Mouse (Mus musculus): ENCODE results near the gene Fbxo21. TPM values are rescaled to one million over a fixed set of nuclear protein-coding genes. Genes with fewer than 3 reads are reported as not detected.
A peak's percentile ranks its signal among the peaks of the same experiment; 100 is the strongest.

The Fbxo21 gene
- polyA plus RNA-seq, 1 experiment from 2014 or later, result 72.7 TPM

GRCm38 (mm10) chr5:117987891-117988290 lies 11.4 kb downstream of the Fbxo21 start:
- ATAC-seq (replicated peaks; ENCODE audit: low FRiP score, low TSS enrichment, low read depth) (no peak), DNase-seq (ENCODE audit: low spot score) (no peak)
- Histone ChIP-seq H3K4me1 (replicated peaks; ENCODE audit: control insufficient read depth, insufficient read depth, low read length) (no peaks in the 10 kb centered on the region), H3K4me3 (ENCODE audit: low read depth, low read length) (no peak overlapping the region), H3K36me3 (ENCODE audit: control insufficient read depth, insufficient read depth, low read length) (peaks cover 94% of the 10 kb centered on the region), H3K9me3 (ENCODE audit: control insufficient read depth, low read length) (no peaks in the 10 kb centered on the region), H3K27ac (ENCODE audit: low read depth) (no peak overlapping the region), H3K27me3 (replicated peaks; ENCODE audit: control insufficient read depth, insufficient read depth, low read length) (no peaks in the 10 kb centered on the region), H3K9ac (ENCODE audit: low read length) (no peak overlapping the region), H3K4me2 (ENCODE audit: low read length) (no peak overlapping the region)
- 88% methylated on average over 3 of the region's 3 CpGs for WGBS

- Histone ChIP-seq H3K9me3 (ENCODE audit: control insufficient read depth, low read length) (no peaks in the 10 kb centered on the region), H3K27ac (ENCODE audit: low read depth) (no peak overlapping the region), H3K9ac (ENCODE audit: low read length) (no peak overlapping the region), H3K27me3 (replicated peaks; ENCODE audit: control insufficient read depth, insufficient read depth, low read length) (no peaks in the 10 kb centered on the region), H3K4me3 (ENCODE audit: low read depth, low read length) (no peak overlapping the region), H3K4me1 (replicated peaks; ENCODE audit: control insufficient read depth, insufficient read depth, low read length) (no peaks in the 10 kb centered on the region), H3K36me3 (ENCODE audit: control insufficient read depth, insufficient read depth, low read length) (peaks cover 90% of the 10 kb centered on the region), H3K4me2 (ENCODE audit: low read length) (no peak overlapping the region)
- DNase-seq (ENCODE audit: low spot score) (no peak), ATAC-seq (replicated peaks; ENCODE audit: low FRiP score, low TSS enrichment, low read depth) (no peak)
- WGBS, result 79% methylated on average over 9 of the region's 9 CpGs
Observed at GRCm38 (mm10) chr5:117988367-117988766, 11.8 kb downstream of the Fbxo21 start.

DNA sequence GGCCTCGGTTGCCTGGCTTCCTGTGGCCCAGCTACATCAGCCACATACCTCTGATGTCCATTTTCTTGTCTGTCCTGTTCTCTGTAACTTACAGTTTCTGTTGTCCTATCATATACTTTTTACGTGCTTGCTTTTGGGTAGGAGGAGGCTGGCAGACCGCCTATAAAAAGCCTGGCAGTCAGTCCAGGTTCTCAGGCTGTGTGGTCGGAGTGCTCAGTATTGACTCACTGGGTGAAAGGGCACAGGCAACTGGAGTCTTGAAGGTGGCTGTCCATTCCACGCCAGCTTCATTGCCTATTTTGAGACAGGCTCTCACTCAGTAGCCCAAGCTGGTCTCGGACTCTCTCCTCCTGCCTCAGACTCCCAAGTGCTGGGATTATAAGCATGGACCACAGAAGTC lies 13.2 kb downstream of the Fbxo21 start:
- H3K36me3 ChIP-seq (ENCODE audit: control insufficient read depth, insufficient read depth, low read length), result peaks cover 94% of the 10 kb centered on the region
- H3K27me3 ChIP-seq (replicated peaks; ENCODE audit: control insufficient read depth, insufficient read depth, low read length), result no peaks in the 10 kb centered on the region
- no peak overlapping the region for H3K9ac ChIP-seq (ENCODE audit: low read length)
- H3K9me3 ChIP-seq (ENCODE audit: control insufficient read depth, low read length), result no peaks in the 10 kb centered on the region
- ATAC-seq (replicated peaks; ENCODE audit: low FRiP score, low TSS enrichment, low read depth), result no peak
- H3K4me3 ChIP-seq (ENCODE audit: low read depth, low read length), result no peak overlapping the region
- DNase-seq (ENCODE audit: low spot score), result no peak
- no peak overlapping the region for H3K27ac ChIP-seq (ENCODE audit: low read depth)
- H3K4me2 ChIP-seq (ENCODE audit: low read length), result no peak overlapping the region
- WGBS, result 85% methylated on average over 6 of the region's 6 CpGs
- no peaks in the 10 kb centered on the region for H3K4me1 ChIP-seq (replicated peaks; ENCODE audit: control insufficient read depth, insufficient read depth, low read length)

GRCm38 (mm10) chr5:117990957-117991356 lies 14.4 kb downstream of the Fbxo21 start:
- H3K9ac ChIP-seq (ENCODE audit: low read length), result no peak overlapping the region
- H3K4me1 ChIP-seq (replicated peaks; ENCODE audit: control insufficient read depth, insufficient read depth, low read length), result no peaks in the 10 kb centered on the region
- no peaks in the 10 kb centered on the region for H3K9me3 ChIP-seq (ENCODE audit: control insufficient read depth, low read length)
- no peak overlapping the region for H3K4me2 ChIP-seq (ENCODE audit: low read length)
- H3K4me3 ChIP-seq (ENCODE audit: low read depth, low read length), result no peak overlapping the region
- WGBS, result 88% methylated on average over 3 of the region's 3 CpGs
- H3K27ac ChIP-seq (ENCODE audit: low read depth), result no peak overlapping the region
- DNase-seq (ENCODE audit: low spot score), result no peak
- peaks cover 94% of the 10 kb centered on the region for H3K36me3 ChIP-seq (ENCODE audit: control insufficient read depth, insufficient read depth, low read length)
- H3K27me3 ChIP-seq (replicated peaks; ENCODE audit: control insufficient read depth, insufficient read depth, low read length), result no peaks in the 10 kb centered on the region
- no peak for ATAC-seq (replicated peaks; ENCODE audit: low FRiP score, low TSS enrichment, low read depth)

GRCm38 (mm10) chr5:117993550-117993949 lies 17.0 kb downstream of the Fbxo21 start:
- DNase-seq (ENCODE audit: low spot score) (no peak), ATAC-seq (replicated peaks; ENCODE audit: low FRiP score, low TSS enrichment, low read depth) (no peak)
- WGBS, result 94% methylated on average over 6 of the region's 6 CpGs
- no peak overlapping the region for H3K4me2 ChIP-seq (ENCODE audit: low read length)
- no peak overlapping the region for H3K4me3 ChIP-seq (ENCODE audit: low read depth, low read length)
- no peak overlapping the region for H3K9ac ChIP-seq (ENCODE audit: low read length)
- H3K36me3 ChIP-seq (ENCODE audit: control insufficient read depth, insufficient read depth, low read length), result peaks cover 92% of the 10 kb centered on the region
- H3K27me3 ChIP-seq (replicated peaks; ENCODE audit: control insufficient read depth, insufficient read depth, low read length), result no peaks in the 10 kb centered on the region
- H3K4me1 ChIP-seq (replicated peaks; ENCODE audit: control insufficient read depth, insufficient read depth, low read length), result no peaks in the 10 kb centered on the region
- no peak overlapping the region for H3K27ac ChIP-seq (ENCODE audit: low read depth)
- H3K9me3 ChIP-seq (ENCODE audit: control insufficient read depth, low read length), result no peaks in the 10 kb centered on the region

DNA sequence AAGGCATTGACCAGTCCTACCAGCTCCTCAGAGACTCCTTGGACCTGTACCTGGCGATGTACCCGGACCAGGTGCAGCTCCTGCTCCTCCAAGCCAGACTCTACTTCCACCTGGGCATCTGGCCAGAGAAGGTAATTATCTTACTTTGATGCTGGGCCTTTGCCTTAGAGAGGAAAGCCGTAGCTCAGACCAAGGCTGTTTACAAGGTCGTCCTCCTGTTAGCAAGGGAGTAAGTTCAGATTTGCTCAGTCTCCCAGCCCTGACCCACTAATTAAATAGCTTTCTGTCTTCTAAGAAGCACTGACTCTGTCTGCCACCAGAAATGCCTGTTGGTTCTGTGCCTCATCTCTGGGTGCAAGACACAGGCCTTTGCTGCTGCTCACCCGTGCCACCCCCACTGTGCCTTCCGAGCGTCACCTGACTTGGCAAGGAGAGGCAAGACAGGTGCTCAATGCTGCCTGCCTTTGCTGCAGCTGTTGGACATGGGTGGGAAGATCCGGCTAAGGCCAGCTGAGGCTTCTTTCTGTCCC lies 18.9 kb downstream of the Fbxo21 start:
- Histone ChIP-seq H3K36me3 (ENCODE audit: control insufficient read depth, insufficient read depth, low read length) (peaks cover 89% of the 10 kb centered on the region), H3K27me3 (replicated peaks; ENCODE audit: control insufficient read depth, insufficient read depth, low read length) (no peaks in the 10 kb centered on the region), H3K9me3 (ENCODE audit: control insufficient read depth, low read length) (no peaks in the 10 kb centered on the region), H3K4me2 (ENCODE audit: low read length) (no peak overlapping the region), H3K27ac (ENCODE audit: low read depth) (no peak overlapping the region), H3K9ac (ENCODE audit: low read length) (no peak overlapping the region), H3K4me1 (replicated peaks; ENCODE audit: control insufficient read depth, insufficient read depth, low read length) (no peaks in the 10 kb centered on the region), H3K4me3 (ENCODE audit: low read depth, low read length) (no peak overlapping the region)
- ATAC-seq (replicated peaks; ENCODE audit: low FRiP score, low TSS enrichment, low read depth) (no peak), DNase-seq (ENCODE audit: low spot score) (no peak)
- WGBS, result 91% methylated on average over 8 of the region's 8 CpGs

GRCm38 (mm10) chr5:117995911-117996310 lies 19.4 kb downstream of the Fbxo21 start:
- H3K4me2 ChIP-seq (ENCODE audit: low read length), result no peak overlapping the region
- no peak for ATAC-seq (replicated peaks; ENCODE audit: low FRiP score, low TSS enrichment, low read depth)
- H3K4me1 ChIP-seq (replicated peaks; ENCODE audit: control insufficient read depth, insufficient read depth, low read length), result no peaks in the 10 kb centered on the region
- no peaks in the 10 kb centered on the region for H3K9me3 ChIP-seq (ENCODE audit: control insufficient read depth, low read length)
- 83% methylated on average over 6 of the region's 6 CpGs for WGBS
- H3K27me3 ChIP-seq (replicated peaks; ENCODE audit: control insufficient read depth, insufficient read depth, low read length), result no peaks in the 10 kb centered on the region
- H3K4me3 ChIP-seq (ENCODE audit: low read depth, low read length), result no peak overlapping the region
- H3K27ac ChIP-seq (ENCODE audit: low read depth), result no peak overlapping the region
- DNase-seq (ENCODE audit: low spot score), result no peak
- H3K9ac ChIP-seq (ENCODE audit: low read length), result no peak overlapping the region
- H3K36me3 ChIP-seq (ENCODE audit: control insufficient read depth, insufficient read depth, low read length), result peaks cover 89% of the 10 kb centered on the region

- DNase-seq (ENCODE audit: low spot score), result no peak
- Histone ChIP-seq H3K27me3 (replicated peaks; ENCODE audit: control insufficient read depth, insufficient read depth, low read length) (no peaks in the 10 kb centered on the region), H3K9ac (ENCODE audit: low read length) (no peak overlapping the region), H3K9me3 (ENCODE audit: control insufficient read depth, low read length) (no peaks in the 10 kb centered on the region), H3K4me2 (ENCODE audit: low read length) (no peak overlapping the region), H3K27ac (ENCODE audit: low read depth) (no peak overlapping the region), H3K4me3 (ENCODE audit: low read depth, low read length) (no peak overlapping the region), H3K36me3 (ENCODE audit: control insufficient read depth, insufficient read depth, low read length) (peaks cover 89% of the 10 kb centered on the region), H3K4me1 (replicated peaks; ENCODE audit: control insufficient read depth, insufficient read depth, low read length) (no peaks in the 10 kb centered on the region)
- WGBS, result 84% methylated on average over 6 of the region's 6 CpGs
- ATAC-seq (replicated peaks; ENCODE audit: low FRiP score, low TSS enrichment, low read depth), result no peak
Observed at GRCm38 (mm10) chr5:117996581-117996980, 20.1 kb downstream of the Fbxo21 start.

GRCm38 (mm10) chr5:117997434-117997970 lies 21.0 kb downstream of the Fbxo21 start:
- no peak overlapping the region for H3K9ac ChIP-seq (ENCODE audit: low read length)
- WGBS, result 54% methylated on average over 10 of the region's 10 CpGs
- no peak overlapping the region for H3K27ac ChIP-seq (ENCODE audit: low read depth)
- DNase-seq (ENCODE audit: low spot score) (no peak), ATAC-seq (replicated peaks; ENCODE audit: low FRiP score, low TSS enrichment, low read depth) (peak; percentile 45; the same call in 1 of the 2 replicates)
- H3K27me3 ChIP-seq (replicated peaks; ENCODE audit: control insufficient read depth, insufficient read depth, low read length), result no peaks in the 10 kb centered on the region
- no peaks in the 10 kb centered on the region for H3K4me1 ChIP-seq (replicated peaks; ENCODE audit: control insufficient read depth, insufficient read depth, low read length)
- no peak overlapping the region for H3K4me3 ChIP-seq (ENCODE audit: low read depth, low read length)
- H3K36me3 ChIP-seq (ENCODE audit: control insufficient read depth, insufficient read depth, low read length), result peaks cover 90% of the 10 kb centered on the region
- no peaks in the 10 kb centered on the region for H3K9me3 ChIP-seq (ENCODE audit: control insufficient read depth, low read length)
- H3K4me2 ChIP-seq (ENCODE audit: low read length), result no peak overlapping the region

All from intestine, embryonic 14.5 days (tissue).